Mouse (Mus musculus) C2C12 (cell line): Measurements from ENCODE around the gene Ddah1.

Experiments
- MAX ChIP-seq: IDR thresholded peaks from one replicate; pipeline ENCODE4 v1.6.1; 2011; ENCODE audit warnings: mild to moderate bottlenecking, control low read depth
- MYOG ChIP-seq: IDR thresholded peaks from one replicate; pipeline ENCODE4 v1.6.1; 2011; ENCODE audit not compliant: control insufficient read depth, insufficient read length; ENCODE audit errors: extremely low read depth

GRCm38 (mm10) chr3:145925506-145925905 is 167.0 kb downstream of the Ddah1 start:
- TF ChIP-seq MYOG, result no peak
- no peak for TF ChIP-seq MAX
